Mouse (Mus musculus): Measurements from ENCODE around the gene Psme2b. TPM values are rescaled to one million over a fixed set of nuclear protein-coding genes. Genes with fewer than 3 reads are reported as not detected.
"Not testable (repeated sequence)": the region's sequence is repeated elsewhere in the genome, so short reads cannot be mapped to it uniquely, and the experiment has no call there.

Psme2b gene
- polyA plus RNA-seq, 2 experiments from 2014 or later: 226 to 234 TPM

GRCm38 (mm10) chr11:48900654-48901566 is 45.1 kb downstream of the Psme2b start:
- ATAC-seq: not testable (repeated sequence)

- no peak for ATAC-seq
Measured at GRCm38 (mm10) chr11:48898812-48899431, 47.1 kb downstream of the Psme2b start.

Other genes starting within 250 kb of the Psme2b start
- 1,000 to 10,000 TPM; 1,417 to 1,752 TPM for gene Rack1, start 145.9 kb downstream of the Psme2b start, polyA plus RNA-seq (2017; shearing (Covaris generic))
- 1 to 10 TPM; 3.8 to 4.4 TPM for gene Trim41, start 128.8 kb downstream of the Psme2b start, polyA plus RNA-seq (2017; shearing (Covaris generic))
- gene Trim7, start 120.0 kb downstream of the Psme2b start, polyA plus RNA-seq (2017; shearing (Covaris generic)): 1 to 10 TPM in 1 of 2 experiments, under 1 TPM in 1; 0.52 to 1.1 TPM
- 1 to 10 TPM; 3.0 to 3.1 TPM for gene Gm12184, start 119.5 kb downstream of the Psme2b start, polyA plus RNA-seq (2017; shearing (Covaris generic))
- 100 to 1,000 TPM; 204 to 218 TPM for gene Irgm1, start 74.5 kb downstream of the Psme2b start, polyA plus RNA-seq (2017; shearing (Covaris generic))
- under 1 TPM; 0.37 to 0.66 TPM for gene Gm5431, start 44.0 kb downstream of the Psme2b start, polyA plus RNA-seq (2017; shearing (Covaris generic))
- gene Olfr56, start 32.7 kb upstream of the Psme2b start, polyA plus RNA-seq (2017; shearing (Covaris generic)): under 1 TPM in 1 of 2 experiments, not detected in 1; 0.82 TPM
- gene 9930111J21Rik1, start 33.2 kb upstream of the Psme2b start, polyA plus RNA-seq (2017; shearing (Covaris generic)): 100 to 1,000 TPM; 122 to 166 TPM
- gene Gm12185, start 46.0 kb upstream of the Psme2b start, polyA plus RNA-seq (2017; shearing (Covaris generic)): 1 to 10 TPM; 4.9 to 7.3 TPM
- 100 to 1,000 TPM; 242 to 299 TPM for gene Tgtp1, start 48.0 kb upstream of the Psme2b start, polyA plus RNA-seq (2017; shearing (Covaris generic))
- 100 to 1,000 TPM; 114 to 149 TPM for gene 9930111J21Rik2, start 105.1 kb upstream of the Psme2b start, polyA plus RNA-seq (2017; shearing (Covaris generic))
- 100 to 1,000 TPM; 351 to 409 TPM for gene Tgtp2, start 118.0 kb upstream of the Psme2b start, polyA plus RNA-seq (2017; shearing (Covaris generic))
- 100 to 1,000 TPM; 399 to 513 TPM for gene Ifi47, start 130.4 kb upstream of the Psme2b start, polyA plus RNA-seq (2017; shearing (Covaris generic))
- under 1 TPM; 0.15 to 0.37 TPM for gene Olfr1396, start 168.7 kb upstream of the Psme2b start, polyA plus RNA-seq (2017; shearing (Covaris generic))
- gene Olfr1395, start 196.1 kb upstream of the Psme2b start, polyA plus RNA-seq (2017; shearing (Covaris generic)): under 1 TPM in 1 of 2 experiments, not detected in 1; 0.12 TPM
- not detected for gene Olfr1394, start 208.2 kb upstream of the Psme2b start, polyA plus RNA-seq (2017; shearing (Covaris generic))
- gene Btnl9, start 241.0 kb upstream of the Psme2b start, polyA plus RNA-seq (2017; shearing (Covaris generic)): not detected

Data from activated CD4-positive, CD25-positive, alpha-beta regulatory T cell, adult 4 months (primary cell).